Mouse (Mus musculus): ENCODE measurements around the gene Msx3. TPM values are rescaled to one million over a fixed set of nuclear protein-coding genes. Genes with fewer than 3 reads are reported as not detected.

Msx3 gene
- polyA plus RNA-seq, 1 experiment from 2014 or later, result 1.2 TPM

DNA sequence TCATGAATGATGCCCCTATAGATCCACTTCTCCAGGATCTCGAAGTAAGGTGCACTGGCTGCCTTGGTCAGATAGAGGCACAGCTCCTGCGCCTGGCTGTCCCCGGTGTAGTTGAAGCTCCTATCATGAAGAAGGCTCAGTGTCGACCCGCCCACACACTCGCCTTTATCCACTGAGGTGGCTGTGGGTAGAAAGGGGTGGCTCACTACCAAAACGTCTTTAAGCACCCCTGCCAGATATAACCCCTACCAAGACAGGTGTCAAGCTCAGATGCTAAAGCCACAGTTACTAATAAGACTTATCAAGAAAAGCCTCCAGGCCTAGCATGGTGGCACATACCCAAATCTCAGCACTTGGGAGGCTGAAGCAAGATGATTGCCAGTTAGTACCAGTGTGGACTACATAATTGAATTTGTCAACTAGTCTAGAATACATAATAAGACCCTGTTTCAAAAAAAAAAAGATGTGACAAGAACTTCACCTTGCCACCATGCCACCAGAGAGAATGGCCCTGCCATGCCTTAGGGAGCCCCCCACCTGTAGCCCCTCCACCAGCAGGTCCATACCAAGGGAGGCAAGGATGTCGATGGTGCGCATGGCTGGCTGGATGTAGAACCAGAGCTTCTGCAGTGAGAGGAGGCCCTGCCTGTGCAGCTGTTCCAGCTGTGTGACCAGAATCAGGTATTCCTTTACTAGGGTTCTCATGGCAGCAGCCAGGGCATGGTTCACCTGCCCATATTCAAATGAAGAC is 41.9 kb downstream of the Msx3 start:
- H3K4me3 ChIP-seq, result no peak overlapping the region
- H3K9ac ChIP-seq, result no peak overlapping the region
- 95% methylated on average over 9 of the region's 9 CpGs for WGBS
- no peak overlapping the region for H3K27ac ChIP-seq
- H3K4me1 ChIP-seq, result no peaks in the 10 kb centered on the region
- H3K27me3 ChIP-seq (replicated peaks), result no peaks in the 10 kb centered on the region
- no peak for ATAC-seq (replicated peaks)
- no peaks in the 10 kb centered on the region for H3K9me3 ChIP-seq
- peaks cover 37% of the 10 kb centered on the region for H3K36me3 ChIP-seq (replicated peaks)
- H3K4me2 ChIP-seq, result no peak overlapping the region

- H3K9me3 ChIP-seq, result no peaks in the 10 kb centered on the region
Measured at GRCm38 (mm10) chr7:140004666-140005065, 44.2 kb downstream of the Msx3 start.

GRCm38 (mm10) chr7:140001086-140001740 is 47.7 kb downstream of the Msx3 start:
- no peak overlapping the region for H3K9ac ChIP-seq
- no peaks in the 10 kb centered on the region for H3K4me1 ChIP-seq
- H3K4me3 ChIP-seq, result no peak overlapping the region
- no peak overlapping the region for H3K27ac ChIP-seq
- H3K27me3 ChIP-seq (replicated peaks), result no peaks in the 10 kb centered on the region
- no peak overlapping the region for H3K4me2 ChIP-seq
- ATAC-seq (replicated peaks), result no peak
- H3K9me3 ChIP-seq, result no peaks in the 10 kb centered on the region
- peaks cover 67% of the 10 kb centered on the region for H3K36me3 ChIP-seq (replicated peaks)
- 52% methylated on average over 12 of the region's 12 CpGs for WGBS

More at GRCm38 (mm10) chr7:140004666-140005065, 44.2 kb downstream of the Msx3 start:
- Histone ChIP-seq H3K36me3 (replicated peaks) (peaks cover 47% of the 10 kb centered on the region), H3K4me3 (no peak overlapping the region), H3K27ac (no peak overlapping the region), H3K4me2 (no peak overlapping the region), H3K9ac (no peak overlapping the region), H3K27me3 (replicated peaks) (no peaks in the 10 kb centered on the region), H3K4me1 (no peaks in the 10 kb centered on the region)
- WGBS, result 92% methylated on average over 8 of the region's 8 CpGs
- ATAC-seq (replicated peaks), result no peak

- no peak overlapping the region for H3K9ac ChIP-seq
- no peak for ATAC-seq (replicated peaks)
Measured at GRCm38 (mm10) chr7:139998691-139999350, 50.1 kb downstream of the Msx3 start.

More at GRCm38 (mm10) chr7:139998691-139999350, 50.1 kb downstream of the Msx3 start:
- Histone ChIP-seq H3K4me2 (no peak overlapping the region), H3K36me3 (replicated peaks) (peaks cover 50% of the 10 kb centered on the region), H3K9me3 (no peaks in the 10 kb centered on the region), H3K27ac (no peak overlapping the region), H3K4me1 (no peaks in the 10 kb centered on the region), H3K27me3 (replicated peaks) (no peaks in the 10 kb centered on the region), H3K4me3 (no peak overlapping the region)
- WGBS, result 96% methylated on average over 13 of the region's 13 CpGs

Other genes starting within 250 kb of the Msx3 start
- gene Adgra1, start 214.9 kb downstream of the Msx3 start, polyA plus RNA-seq (2015; fragmentation: Nextera tagmentation; extraction: Ambion mirVana), result 28.4 and 35.2 TPM in 2 replicates
- gene Kndc1, start 154.4 kb downstream of the Msx3 start, polyA plus RNA-seq (2015; fragmentation: Nextera tagmentation; extraction: Ambion mirVana), result 20.2 and 22.4 TPM in 2 replicates
- gene Utf1, start 105.3 kb downstream of the Msx3 start, polyA plus RNA-seq (2015; fragmentation: Nextera tagmentation; extraction: Ambion mirVana), result not detected in 2 replicates
- 0.83 and 1.3 TPM in 2 replicates for gene 6430531B16Rik, start 70.3 kb downstream of the Msx3 start, polyA plus RNA-seq (2015; fragmentation: Nextera tagmentation; extraction: Ambion mirVana)
- 4.5 TPM in 2 replicates for gene Adam8, start 56.5 kb downstream of the Msx3 start, polyA plus RNA-seq (2015; fragmentation: Nextera tagmentation; extraction: Ambion mirVana)
- 56.6 and 58.0 TPM in 2 replicates for gene Zfp511, start 12.7 kb downstream of the Msx3 start, polyA plus RNA-seq (2015; fragmentation: Nextera tagmentation; extraction: Ambion mirVana)
- 61.3 and 62.6 TPM in 2 replicates for gene Tubgcp2, start 12.4 kb downstream of the Msx3 start, polyA plus RNA-seq (2015; fragmentation: Nextera tagmentation; extraction: Ambion mirVana)
- gene Caly, start 33.5 kb upstream of the Msx3 start, polyA plus RNA-seq (2015; fragmentation: Nextera tagmentation; extraction: Ambion mirVana), result 277 and 280 TPM in 2 replicates
- gene Prap1, start 44.3 kb upstream of the Msx3 start, polyA plus RNA-seq (2015; fragmentation: Nextera tagmentation; extraction: Ambion mirVana), result not detected in 2 replicates
- gene Fuom, start 53.4 kb upstream of the Msx3 start, polyA plus RNA-seq (2015; fragmentation: Nextera tagmentation; extraction: Ambion mirVana), result 33.7 and 34.1 TPM in 2 replicates
- gene Paox, start 66.7 kb upstream of the Msx3 start, polyA plus RNA-seq (2015; fragmentation: Nextera tagmentation; extraction: Ambion mirVana), result 7.4 and 7.5 TPM in 2 replicates
- 107 and 108 TPM in 2 replicates for gene Echs1, start 67.4 kb upstream of the Msx3 start, polyA plus RNA-seq (2015; fragmentation: Nextera tagmentation; extraction: Ambion mirVana)
- gene Mtg1, start 88.5 kb upstream of the Msx3 start, polyA plus RNA-seq (2015; fragmentation: Nextera tagmentation; extraction: Ambion mirVana), result 32.4 and 34.8 TPM in 2 replicates
- gene Sprn, start 105.8 kb upstream of the Msx3 start, polyA plus RNA-seq (2015; fragmentation: Nextera tagmentation; extraction: Ambion mirVana), result 23.7 and 25.5 TPM in 2 replicates
- not detected in 2 replicates for gene Olfr522, start 115.7 kb upstream of the Msx3 start, polyA plus RNA-seq (2015; fragmentation: Nextera tagmentation; extraction: Ambion mirVana)
- not detected in 2 replicates for gene Olfr523, start 124.1 kb upstream of the Msx3 start, polyA plus RNA-seq (2015; fragmentation: Nextera tagmentation; extraction: Ambion mirVana)
- gene Olfr524, start 156.9 kb upstream of the Msx3 start, polyA plus RNA-seq (2015; fragmentation: Nextera tagmentation; extraction: Ambion mirVana), result not detected in 2 replicates
- not detected in 2 replicates for gene Cd163l1, start 169.2 kb upstream of the Msx3 start, polyA plus RNA-seq (2015; fragmentation: Nextera tagmentation; extraction: Ambion mirVana)
- not detected in 2 replicates for gene 5830411N06Rik, start 198.2 kb upstream of the Msx3 start, polyA plus RNA-seq (2015; fragmentation: Nextera tagmentation; extraction: Ambion mirVana)